Comparison of ENCODE assay signal across 8 mouse cellular contexts in the genomic region with DNA sequence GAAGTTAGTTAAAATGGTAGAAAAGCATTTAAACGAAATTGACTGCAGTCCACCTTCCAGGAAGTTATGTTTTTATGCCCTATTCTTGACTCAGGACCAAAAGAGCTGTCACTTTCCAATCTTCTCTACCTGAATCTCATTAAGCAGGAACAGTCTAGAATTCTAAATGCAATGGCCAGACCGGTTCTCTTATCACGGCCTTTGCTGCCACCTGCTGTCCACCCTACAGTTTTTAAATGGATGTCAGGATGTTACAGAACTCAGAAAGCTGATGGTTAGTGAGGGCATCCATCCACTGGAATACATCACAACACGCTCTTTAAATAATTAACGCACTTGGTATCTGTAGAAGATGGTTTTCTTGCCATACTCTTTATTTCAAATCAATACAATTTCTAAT.
DNase-seq lines count a peak whose midpoint lies in the region; TF ChIP-seq lines count a peak whose summit lies in the region.

No protein-coding gene starts in this region.

- DNase-seq in gastrocnemius, adult 2 months, result peak; percentile 55
- DNase-seq in gastrocnemius, adult 8-10 months (ENCODE audit: low spot score in 2 of 2), result no peak
- peak; percentile 74 for DNase-seq in A20 (ENCODE audit: low read depth, low spot score)
- peak; percentile 70 for DNase-seq in brain, adult 2 months (ENCODE audit: low read depth, low spot score)
- peak; percentile 24 for DNase-seq in fibroblast of lung, adult 2 months (ENCODE audit: low read depth)
- DNase-seq in large intestine, adult 2 months (ENCODE audit: low read depth, low spot score), result peak; percentile 21
- peak; percentile 58 for DNase-seq in lung, postnatal 14 days
- peak; percentile 42 for DNase-seq in right cerebral cortex, postnatal 25 days

- TF ChIP-seq CTCF in gastrocnemius, adult 2 months (IDR thresholded peaks at IDR 0.05), result peak; percentile 60

- no peak overlapping the region for H3K4me3 ChIP-seq in gastrocnemius, adult 2 months

- WGBS in large intestine, adult 2 months, result 14% methylated on average over 5 of the region's 5 CpGs

- intact Hi-C loops in gastrocnemius, adult 2 months (cut with DNase I), result loop anchor here (5.0 to 10.0 kb wide), 2 partner anchors 1483 to 1730 kb away; no protein-coding TSS in a partner anchor

- no peak overlapping the region for H3K27ac ChIP-seq in gastrocnemius, adult 2 months

Comparison
In these comparisons a context has a peak if more than half of its experiments do, and no peak if none do; other contexts are left out.
1. DNase-seq: peak in gastrocnemius, adult 2 months (single experiment), A20 (single experiment), brain, adult 2 months (single experiment), fibroblast of lung, adult 2 months (single experiment), large intestine, adult 2 months (single experiment), lung, postnatal 14 days (single experiment) and right cerebral cortex, postnatal 25 days (single experiment); none in gastrocnemius, adult 8-10 months (0 of 2).